Mouse (Mus musculus): Measurements from ENCODE around the gene Scaper.

DNA sequence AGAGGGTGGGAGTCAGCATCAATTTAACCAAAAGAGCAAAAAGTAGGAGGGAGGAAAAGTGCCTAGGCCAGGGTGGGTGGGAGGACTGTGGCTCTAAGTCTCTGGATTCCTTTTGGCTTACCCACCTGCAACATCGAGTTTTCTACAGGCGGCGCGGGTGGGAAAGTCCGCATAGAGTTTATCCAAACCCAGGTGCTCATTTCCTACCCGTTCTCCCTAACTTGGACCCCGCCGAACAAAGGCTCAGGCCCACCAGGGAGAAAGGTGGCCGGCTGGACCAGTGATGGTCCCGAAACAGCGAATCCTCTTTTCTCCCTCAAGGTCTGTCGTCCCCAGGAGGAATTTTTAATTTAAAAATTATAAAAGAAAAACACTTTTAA lies 397.5 kb downstream of the Scaper start:
- TF ChIP-seq CTCF (IDR thresholded peaks at IDR 0.05; ENCODE audit: low read depth) (no peak), EP300 (IDR thresholded peaks at IDR 0.05; ENCODE audit: low read depth) (no peak)

Measured in liver, embryonic 14.5 days (tissue).